Mouse (Mus musculus): ENCODE data around the gene Gm3285.

- TF ChIP-seq CTCF (IDR thresholded peaks at IDR 0.05; ENCODE audit: low read depth) (no peak), EP300 (IDR thresholded peaks at IDR 0.05; ENCODE audit: low read depth) (no peak)
Measured at GRCm38 (mm10) chr10:77895562-77895961, 33.8 kb downstream of the Gm3285 start.
